Mouse (Mus musculus) C2C12 (cell line): ENCODE measurements around the gene Clec16a. TPM values are rescaled to one million over a fixed set of nuclear protein-coding genes. Genes with fewer than 3 reads are reported as not detected.

ENCODE experiments used
- H3K27me3 ChIP-seq: one replicate; pipeline ENCODE4 v1.6.1; 2011; ENCODE audit not compliant: control insufficient read depth, insufficient read depth, insufficient read length
- H3K36me3 ChIP-seq: one replicate; pipeline ENCODE4 v1.6.1; 2011; ENCODE audit not compliant: control insufficient read depth, insufficient read depth
- H3K4me3 ChIP-seq: one replicate; pipeline ENCODE4 v1.5.1; 2011; ENCODE audit warnings: mild to moderate bottlenecking, control low read depth; ENCODE audit not compliant: poor library complexity, insufficient read depth, severe bottlenecking
- H3K79me2 ChIP-seq: one replicate; pipeline ENCODE4 v1.6.1; 2011; ENCODE audit not compliant: control insufficient read depth, insufficient read depth
- H3K79me3 ChIP-seq: one replicate; pipeline ENCODE4 v1.6.1; 2011; ENCODE audit warnings: low read depth, control low read depth
- H3ac ChIP-seq: one replicate; pipeline ENCODE3; 2011; ENCODE audit warnings: low read depth; ENCODE audit not compliant: control insufficient read depth, insufficient read length
- CEBPB ChIP-seq: IDR thresholded peaks from one replicate; pipeline ENCODE4 v1.6.1; 2011; ENCODE audit warnings: low read depth, mild to moderate bottlenecking, control low read depth, moderate library complexity
- CTCF ChIP-seq: IDR thresholded peaks from one replicate; pipeline ENCODE4 v1.5.1; 2011; ENCODE audit not compliant: control insufficient read depth, insufficient read depth, insufficient read length
- FOSL1 ChIP-seq: IDR thresholded peaks from one replicate; pipeline ENCODE4 v1.8.0; 2011; ENCODE audit warnings: mild to moderate bottlenecking, low read length; ENCODE audit not compliant: poor library complexity, insufficient read depth, severe bottlenecking
- MAX ChIP-seq: IDR thresholded peaks from one replicate; pipeline ENCODE4 v1.6.1; 2011; ENCODE audit warnings: mild to moderate bottlenecking, control low read depth
- MYOD1 ChIP-seq: IDR thresholded peaks from one replicate; pipeline ENCODE4 v1.6.1; 2011; ENCODE audit warnings: low read depth; ENCODE audit not compliant: control insufficient read depth, insufficient read length
- MYOG ChIP-seq: IDR thresholded peaks from one replicate; pipeline ENCODE4 v1.6.1; 2011; ENCODE audit not compliant: control insufficient read depth, insufficient read length; ENCODE audit errors: extremely low read depth
- USF1 ChIP-seq: IDR thresholded peaks from one replicate; pipeline ENCODE4 v1.6.1; 2011; ENCODE audit warnings: low read depth, mild to moderate bottlenecking, control low read depth, moderate library complexity
- polyA plus RNA-seq: library from polyadenylated mRNA; unstranded; fragments of >200 nt; fragmentation: generic; extraction: Trizol; gene quantifications from one replicate; pipeline ENCODE4 v1.2.1, GENCODE M21; 2012; ENCODE audit warnings: missing spikeins

The Clec16a gene
- polyA plus RNA-seq, 1 experiment: 10.0 TPM

GRCm38 (mm10) chr16:10674020-10674419 is 128.9 kb downstream of the Clec16a start:
- no peaks in the 10 kb centered on the region for H3K79me2 ChIP-seq
- H3K36me3 ChIP-seq: no peaks in the 10 kb centered on the region
- no peaks in the 10 kb centered on the region for H3K27me3 ChIP-seq
- no peak for TF ChIP-seq MYOD1
- no peak for TF ChIP-seq USF1
- no peak for TF ChIP-seq CTCF
- TF ChIP-seq MYOG: no peak
- H3ac ChIP-seq: no peak overlapping the region
- no peaks in the 10 kb centered on the region for H3K79me3 ChIP-seq
- H3K4me3 ChIP-seq: no peak overlapping the region

- H3ac ChIP-seq: no peak overlapping the region
- no peaks in the 10 kb centered on the region for H3K27me3 ChIP-seq
- no peaks in the 10 kb centered on the region for H3K79me2 ChIP-seq
- no peak overlapping the region for H3K4me3 ChIP-seq
- TF ChIP-seq USF1 (no peak), MAX (no peak), MYOD1 (no peak), MYOG (no peak), CTCF (no peak), FOSL1 (no peak), CEBPB (no peak)
- no peaks in the 10 kb centered on the region for H3K36me3 ChIP-seq
- no peaks in the 10 kb centered on the region for H3K79me3 ChIP-seq
Measured at GRCm38 (mm10) chr16:10674957-10675356, 129.8 kb downstream of the Clec16a start.

GRCm38 (mm10) chr16:10675612-10676011 is 130.5 kb downstream of the Clec16a start:
- H3K27me3 ChIP-seq: no peaks in the 10 kb centered on the region
- no peaks in the 10 kb centered on the region for H3K79me3 ChIP-seq
- no peaks in the 10 kb centered on the region for H3K36me3 ChIP-seq
- no peak overlapping the region for H3K4me3 ChIP-seq
- H3ac ChIP-seq: no peak overlapping the region
- TF ChIP-seq FOSL1 (no peak), USF1 (no peak), CEBPB (no peak), MYOD1 (no peak), MYOG (no peak), MAX (no peak), CTCF (no peak)
- no peaks in the 10 kb centered on the region for H3K79me2 ChIP-seq

- no peak for TF ChIP-seq MYOG
- Histone ChIP-seq H3K79me2 (no peaks in the 10 kb centered on the region), H3K36me3 (no peaks in the 10 kb centered on the region), H3K4me3 (no peak overlapping the region), H3K79me3 (no peaks in the 10 kb centered on the region), H3K27me3 (no peaks in the 10 kb centered on the region), H3ac (no peak overlapping the region)
Measured at GRCm38 (mm10) chr16:10676461-10677066, 131.4 kb downstream of the Clec16a start.

GRCm38 (mm10) chr16:10682521-10682920 is 137.4 kb downstream of the Clec16a start:
- no peaks in the 10 kb centered on the region for H3K79me3 ChIP-seq
- no peaks in the 10 kb centered on the region for H3K79me2 ChIP-seq
- H3K27me3 ChIP-seq: no peaks in the 10 kb centered on the region
- no peaks in the 10 kb centered on the region for H3K36me3 ChIP-seq
- H3K4me3 ChIP-seq: no peak overlapping the region
- TF ChIP-seq CTCF (no peak), FOSL1 (no peak), MYOG (no peak), MAX (no peak), MYOD1 (no peak), CEBPB (no peak), USF1 (no peak)
- no peak overlapping the region for H3ac ChIP-seq

GRCm38 (mm10) chr16:10683193-10684000 is 138.3 kb downstream of the Clec16a start:
- Histone ChIP-seq H3K36me3 (no peaks in the 10 kb centered on the region), H3K4me3 (no peak overlapping the region), H3ac (no peak overlapping the region), H3K27me3 (no peaks in the 10 kb centered on the region), H3K79me3 (no peaks in the 10 kb centered on the region), H3K79me2 (no peaks in the 10 kb centered on the region)
- TF ChIP-seq USF1 (no peak), CEBPB (no peak), MAX (no peak), MYOG (no peak), CTCF (no peak), FOSL1 (no peak), MYOD1 (no peak)
